Mouse (Mus musculus): ENCODE measurements around the gene Bmp7. TPM values are rescaled to one million over a fixed set of nuclear protein-coding genes. Genes with fewer than 3 reads are reported as not detected.

Bmp7 gene
- polyA plus RNA-seq (2012; rRNA removed): 18.1 and 18.6 TPM in 2 replicates

DNA sequence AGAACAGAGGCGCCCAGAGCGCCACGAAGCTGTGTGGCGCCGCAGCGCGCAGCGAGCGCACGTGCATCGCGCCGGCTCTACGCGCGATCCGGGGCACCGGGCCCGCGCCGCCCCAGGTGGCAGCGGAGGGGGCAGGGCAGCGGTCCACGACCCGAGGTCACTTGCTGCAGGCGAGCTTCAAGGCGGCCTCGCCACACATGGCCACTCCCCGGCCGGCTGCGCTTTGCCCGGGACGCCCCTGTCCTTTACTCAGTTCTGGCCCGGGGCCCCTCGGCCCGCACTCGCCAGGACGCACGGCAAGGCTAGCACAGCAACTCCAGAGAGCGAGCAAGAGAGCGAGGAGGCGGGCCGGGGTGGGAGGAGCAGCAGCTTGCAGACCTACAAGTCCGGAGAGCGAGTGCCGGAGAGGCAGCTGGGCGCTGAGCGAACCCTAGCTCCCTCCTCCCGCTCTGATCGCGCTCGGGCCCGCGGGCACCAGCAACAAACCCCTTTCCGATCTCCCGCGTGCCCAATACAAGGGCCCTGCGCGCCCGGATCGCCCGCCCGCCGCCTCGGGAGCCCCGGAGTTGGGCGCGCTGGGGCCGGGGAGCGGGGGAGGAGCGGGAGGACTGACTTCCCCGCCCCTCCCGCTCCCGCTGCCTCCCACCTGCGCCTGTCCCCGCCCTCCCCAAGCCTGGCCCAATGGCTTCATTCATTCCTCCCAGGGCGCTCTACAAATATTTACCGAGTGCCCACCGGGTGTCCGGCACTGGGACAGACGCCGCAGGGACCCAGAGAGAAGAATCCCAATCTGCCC, at the start of gene Bmp7:
Bmp7 (minus strand) TSS at position 319 of the 796 bp plus-strand sequence.

DNA sequence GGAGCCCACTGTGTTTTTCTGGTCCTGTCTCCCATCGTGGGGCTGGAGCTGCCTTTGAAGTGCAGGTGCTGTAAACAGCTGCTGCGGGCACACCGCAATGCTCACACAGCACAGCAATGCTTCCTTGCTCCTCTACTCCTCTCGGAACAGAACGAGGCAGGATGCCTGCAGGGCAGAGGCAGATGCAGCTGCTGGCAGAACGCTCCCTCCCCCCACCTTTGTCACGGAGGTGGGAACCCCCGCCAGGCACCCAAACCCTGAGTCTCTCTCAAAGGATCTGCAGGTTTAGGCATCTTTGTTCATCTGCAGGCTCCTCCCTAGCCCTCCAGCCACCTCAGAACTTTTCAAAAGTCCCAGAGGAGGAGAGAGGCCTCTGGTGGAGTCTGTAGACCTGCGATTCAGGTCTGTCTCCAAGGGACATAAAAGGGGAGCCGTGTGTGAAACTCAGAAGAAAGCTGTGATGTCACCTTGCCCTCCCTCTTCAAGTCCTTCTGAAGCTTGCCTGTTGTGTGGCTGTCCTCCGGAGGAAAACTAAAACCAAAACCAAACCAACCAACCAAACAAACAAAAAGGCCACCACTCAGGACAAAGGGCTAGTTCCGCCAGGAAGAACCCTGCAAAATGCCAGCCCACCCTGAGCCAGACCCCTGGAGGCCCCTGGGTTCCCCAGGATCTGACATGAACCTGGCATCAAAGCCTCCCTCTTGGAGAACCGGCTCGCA, 37.4 kb upstream of the Bmp7 start, which contains the start of gene Spo11:
Spo11 (plus strand) TSS at position 292 of the 722 bp plus-strand sequence.

Other genes starting within 250 kb of the Bmp7 start
- 0.16 and 0.73 TPM in 2 replicates for gene Spo11, start 37.4 kb upstream of the Bmp7 start, polyA plus RNA-seq (2012; rRNA removed)
- 42.1 and 48.5 TPM in 2 replicates for gene Rae1, start 59.8 kb upstream of the Bmp7 start, polyA plus RNA-seq (2012; rRNA removed)
- 105 and 106 TPM in 2 replicates for gene Rbm38, start 80.2 kb upstream of the Bmp7 start, polyA plus RNA-seq (2012; rRNA removed)
- 0.15 and 0.29 TPM in 2 replicates for gene Ctcfl, start 179.2 kb upstream of the Bmp7 start, polyA plus RNA-seq (2012; rRNA removed)
- gene Pck1, start 212.7 kb upstream of the Bmp7 start, polyA plus RNA-seq (2012; rRNA removed): 46.5 and 73.1 TPM in 2 replicates

Measured in colon, adult 2 months (tissue).